Mouse (Mus musculus): ENCODE results near the gene Ddx11. TPM values are rescaled to one million over a fixed set of nuclear protein-coding genes. Genes with fewer than 3 reads are reported as not detected.
"Not testable (repeated sequence)": the region's sequence is repeated elsewhere in the genome, so short reads cannot be mapped to it uniquely, and the experiment has no call there.

Gene Ddx11
- total RNA-seq, 2 experiments from 2014 or later: 15.6 to 15.7 TPM

DNA sequence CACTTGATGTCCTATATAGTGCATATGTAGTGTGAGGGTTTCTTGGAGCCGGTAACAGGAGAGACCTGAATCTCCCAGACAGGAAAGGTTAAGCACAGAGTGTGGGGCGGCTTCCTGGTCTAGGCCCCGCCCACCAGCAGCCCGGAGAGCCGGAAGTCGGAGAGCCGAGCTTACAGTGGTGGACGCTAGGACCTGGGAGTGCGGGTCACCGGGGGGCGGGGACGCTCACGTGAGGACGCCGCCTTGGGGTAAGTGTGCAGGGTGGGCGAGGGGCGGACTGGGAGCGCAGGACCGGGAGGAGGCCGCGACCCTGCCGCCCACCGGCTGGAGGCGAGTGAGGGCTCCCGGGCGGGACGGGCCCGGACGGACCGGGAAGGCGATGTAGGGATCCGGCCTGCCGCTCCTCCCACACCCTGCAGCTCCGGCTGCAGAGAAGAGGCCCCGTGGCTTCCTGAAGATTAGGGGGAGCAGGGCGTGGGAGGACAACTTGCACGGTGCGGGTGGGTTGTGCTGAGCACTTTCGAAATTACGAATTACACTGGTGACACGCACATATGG lies 11.8 kb upstream of the Ddx11 start, which contains the start of gene Washc1:
Gene Washc1, plus strand, starts transcription at position 144 of the 558 bp plus-strand sequence.
- DNase-seq (ENCODE audit: low spot score in 2 of 2): peak; percentile 68 to 78

DNA sequence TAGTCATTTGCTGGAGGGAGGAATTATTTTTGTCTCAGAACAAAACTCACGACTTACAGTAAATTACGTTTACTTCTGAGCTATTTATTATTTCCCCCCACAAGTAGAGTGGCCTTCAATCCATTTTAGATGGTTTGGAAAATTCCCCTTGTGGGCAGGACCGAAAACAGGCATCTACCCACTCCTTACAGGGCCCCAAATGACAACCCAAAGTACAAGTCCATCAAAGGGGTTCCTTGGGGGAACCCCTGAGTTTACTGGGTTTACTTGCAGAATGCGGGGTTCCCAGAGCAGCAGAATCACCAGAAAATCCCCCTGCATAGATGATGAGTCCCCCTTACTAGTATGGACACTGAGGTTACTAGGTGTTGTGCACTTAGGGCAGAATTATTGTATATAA lies 11.2 kb upstream of the Ddx11 start:
- no peak for DNase-seq (ENCODE audit: low spot score in 2 of 2)

DNA sequence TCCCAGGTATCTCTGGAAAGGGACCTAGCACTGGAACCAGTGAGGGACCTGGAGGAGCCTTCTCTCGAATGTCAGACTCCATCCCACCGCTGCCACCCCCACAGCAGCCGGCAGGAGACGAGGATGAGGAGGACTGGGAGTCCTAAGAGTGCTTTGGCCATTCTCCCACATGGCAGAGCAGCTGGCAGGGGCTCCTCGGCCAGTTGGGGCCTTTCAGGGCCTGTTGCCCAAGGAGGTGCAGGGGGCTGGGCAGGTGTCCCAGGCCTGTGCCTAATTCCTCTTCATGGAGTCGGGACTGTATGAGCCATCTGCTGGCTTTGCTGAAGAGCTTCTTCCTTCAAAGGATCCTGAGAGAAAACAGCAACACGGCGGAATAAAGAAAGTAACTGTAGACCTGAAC lies 4.3 kb upstream of the Ddx11 start:
- DNase-seq (ENCODE audit: low spot score in 2 of 2): no peak

DNA sequence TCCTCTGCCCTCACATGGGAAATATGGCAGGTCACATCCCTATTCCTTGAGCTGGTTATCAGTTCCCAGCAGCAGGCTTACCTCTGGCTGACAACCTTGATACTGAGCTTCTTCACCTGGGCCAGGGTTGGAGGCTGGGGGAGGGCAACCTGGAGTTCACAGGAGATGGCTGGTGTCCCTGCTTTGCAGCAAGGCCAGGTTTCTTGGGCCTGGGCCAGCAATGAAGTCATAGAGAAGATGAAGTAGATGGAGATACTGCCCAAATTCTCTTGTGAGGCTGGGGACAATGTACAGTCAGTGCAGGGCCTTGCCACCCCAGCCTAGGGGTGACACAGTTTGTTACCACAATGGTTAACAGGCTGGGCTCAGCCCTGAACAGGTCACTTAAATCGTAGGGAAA lies 2.6 kb upstream of the Ddx11 start:
- DNase-seq (ENCODE audit: low spot score in 2 of 2): no peak

DNA sequence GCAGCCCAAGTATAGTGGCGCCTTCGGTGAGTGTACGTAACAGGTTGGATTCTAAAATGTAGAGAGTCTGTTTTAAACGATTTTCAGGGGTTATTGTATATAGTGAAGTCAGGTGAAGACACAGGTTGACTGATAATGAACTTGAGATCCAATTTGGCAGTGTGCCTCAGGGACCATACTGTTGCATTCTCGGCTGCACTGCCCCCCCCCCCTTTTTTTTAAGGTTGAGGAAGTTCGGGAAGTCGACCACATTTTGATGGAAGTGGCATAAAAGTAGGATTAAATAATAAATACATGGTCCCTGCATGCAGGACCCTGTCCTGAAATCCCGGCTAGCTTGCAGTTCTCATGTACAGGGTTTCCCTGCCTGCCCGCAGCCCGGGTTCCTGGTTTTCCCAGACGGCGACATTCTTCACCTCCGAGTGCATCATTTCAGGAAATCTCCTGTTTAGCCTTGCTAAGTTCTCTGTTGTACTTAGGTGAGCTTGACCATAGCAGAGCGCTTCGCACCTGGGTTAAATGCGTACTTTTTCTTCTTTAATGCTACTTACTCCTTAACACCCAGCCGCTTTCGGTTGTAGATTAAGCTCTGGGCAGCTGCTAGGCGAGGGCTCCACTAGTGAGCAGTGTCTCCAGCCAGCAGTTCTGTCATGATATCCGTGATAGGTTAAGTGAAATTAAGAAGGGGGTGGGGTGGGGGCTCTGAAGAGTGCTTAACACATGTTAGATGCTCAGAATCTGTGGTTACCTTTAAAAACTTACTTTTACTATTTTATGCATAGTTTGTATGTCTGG lies 693 bp downstream of the Ddx11 start:
- DNase-seq (ENCODE audit: low spot score in 2 of 2): no peak

DNA sequence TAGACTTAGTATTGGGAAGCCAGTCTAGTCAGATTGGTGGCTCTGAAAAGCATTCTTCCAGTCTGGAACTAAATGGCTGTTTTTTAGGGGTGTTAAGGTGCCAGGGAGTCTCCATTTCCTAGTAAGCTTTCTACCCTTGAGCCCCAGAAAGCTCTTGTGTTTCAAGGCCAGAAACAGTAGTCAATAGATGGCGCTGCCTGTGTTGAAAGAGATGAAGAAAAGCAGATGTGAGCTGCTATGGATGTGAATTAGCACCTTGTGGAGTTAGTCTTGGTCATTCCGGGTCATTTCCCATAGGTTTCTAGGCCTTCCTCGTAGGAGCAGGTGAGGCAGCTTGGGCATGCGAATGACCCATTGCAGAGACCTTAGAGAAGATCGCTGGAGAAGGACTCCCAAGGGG lies 1.9 kb downstream of the Ddx11 start:
- no peak for DNase-seq (ENCODE audit: low spot score in 2 of 2)

DNA sequence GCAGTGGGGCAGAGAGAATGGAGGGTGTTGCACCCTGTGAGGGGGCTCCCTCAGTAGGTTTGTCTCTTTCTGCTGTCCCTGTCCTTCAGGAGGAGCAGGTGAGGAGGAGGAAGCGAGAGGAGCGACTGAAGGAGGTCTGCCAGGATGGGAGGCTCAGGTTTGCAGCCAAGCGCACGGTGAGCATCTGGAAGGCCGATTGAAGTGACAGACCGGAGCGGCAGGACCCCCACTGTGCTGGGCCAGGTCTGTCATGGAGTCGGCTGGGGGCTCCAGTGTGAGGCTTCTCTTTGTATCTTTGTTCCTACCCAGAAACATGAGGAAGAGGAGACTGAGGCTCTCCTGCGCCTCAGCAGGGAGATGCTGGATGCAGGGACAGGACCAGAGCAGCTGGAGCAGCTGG lies 7.1 kb downstream of the Ddx11 start:
- DNase-seq (ENCODE audit: low spot score in 2 of 2): no peak

DNA sequence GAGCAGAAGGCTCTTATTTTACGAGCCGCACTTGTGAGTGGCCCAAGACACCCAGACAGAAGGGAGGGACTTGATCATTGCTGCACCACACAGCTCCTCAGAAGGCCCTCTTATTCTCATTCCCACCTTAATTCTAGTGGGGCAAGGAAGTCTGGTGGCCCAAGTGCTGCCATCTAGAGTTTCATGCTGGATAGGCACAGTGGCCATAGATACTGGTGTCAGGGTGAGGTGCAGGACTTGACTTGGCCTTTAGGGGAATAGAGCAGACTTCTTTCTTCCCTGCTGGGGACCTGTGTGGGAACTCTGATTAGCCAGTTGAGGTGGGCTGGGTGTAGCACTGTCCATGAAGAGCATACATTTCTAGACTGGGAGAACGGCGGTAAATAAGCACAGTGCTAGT lies 7.9 kb downstream of the Ddx11 start:
- no peak for DNase-seq (ENCODE audit: low spot score in 2 of 2)

DNA sequence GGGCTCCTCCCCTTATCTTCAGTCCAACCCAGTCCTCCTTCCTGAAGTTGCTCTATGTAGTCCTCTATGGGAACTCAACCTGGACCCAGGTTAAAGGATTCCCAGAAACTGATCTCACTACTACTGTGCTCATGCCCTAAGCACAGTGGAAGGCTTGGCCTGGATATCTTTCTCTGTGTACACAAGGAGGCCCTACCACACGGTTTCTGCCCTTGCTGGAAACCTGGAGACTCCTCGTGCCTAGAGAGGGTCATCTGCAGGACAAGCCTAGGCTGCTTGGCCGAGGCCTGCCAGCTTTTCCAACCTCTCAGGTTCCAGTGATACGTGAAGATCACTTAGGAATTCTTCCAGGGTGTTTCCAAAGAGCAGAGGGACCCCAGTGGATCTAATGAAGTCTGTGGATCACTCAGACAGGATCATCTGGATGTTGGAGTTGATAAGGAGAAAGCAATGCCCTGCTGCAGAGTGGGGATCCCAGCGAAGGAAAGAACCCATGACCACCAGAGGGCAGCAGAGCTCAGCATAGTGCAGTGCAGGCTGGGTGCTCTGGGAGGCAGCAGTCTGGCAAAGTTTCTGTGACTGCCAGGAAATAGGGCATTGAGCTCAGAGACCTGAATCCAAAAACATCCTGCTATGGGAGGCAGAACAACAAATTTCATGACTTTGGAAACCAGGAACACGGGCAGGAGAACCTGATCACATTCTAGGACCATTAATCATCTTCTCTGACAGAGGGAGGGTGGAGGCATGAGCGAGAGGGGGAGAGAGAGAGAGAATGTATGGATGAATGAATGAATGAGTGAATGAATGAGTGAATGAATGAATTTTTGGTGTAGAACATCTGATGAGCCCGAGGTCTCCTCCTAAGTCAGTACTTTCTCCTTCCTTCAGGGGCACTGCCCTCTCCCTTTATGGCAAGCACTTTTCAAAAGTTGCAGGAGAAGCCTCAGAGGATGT lies 29.7 kb downstream of the Ddx11 start:
- DNase-seq (ENCODE audit: low spot score in 2 of 2): not testable (repeated sequence)

DNA sequence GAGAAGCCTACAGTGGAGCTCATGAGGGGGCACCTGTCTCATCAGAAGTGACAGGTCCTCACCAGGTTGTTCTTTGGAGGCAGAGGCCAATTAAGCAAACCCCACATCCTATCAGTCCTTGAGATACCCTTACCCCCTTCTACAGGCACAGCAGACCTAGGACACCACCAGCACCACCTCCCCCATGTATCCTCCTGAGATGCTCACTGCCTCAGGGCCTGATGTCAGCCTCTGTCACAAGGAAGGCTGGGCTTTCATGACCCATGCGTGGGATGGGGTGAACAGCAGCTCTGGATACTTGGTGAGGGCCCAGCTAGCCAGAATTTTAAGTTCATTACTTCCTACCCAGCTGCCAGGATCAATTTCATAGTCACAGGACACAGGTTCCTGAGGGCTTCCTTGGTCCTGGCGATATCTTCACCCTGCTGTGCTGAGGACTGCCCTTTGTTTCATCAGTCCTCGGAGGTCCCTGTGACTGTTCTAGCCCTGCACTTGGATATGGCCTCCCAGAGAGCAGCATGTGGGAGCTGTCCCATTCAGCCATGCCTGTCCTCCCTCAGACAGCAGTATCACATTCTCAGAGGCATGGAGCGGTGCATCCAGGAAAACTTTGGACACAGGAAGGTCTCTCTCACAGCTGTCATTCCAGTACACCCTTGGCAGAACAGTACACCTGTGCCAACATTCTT lies 30.6 kb downstream of the Ddx11 start:
- not testable (repeated sequence) for DNase-seq (ENCODE audit: low spot score in 2 of 2)

DNA sequence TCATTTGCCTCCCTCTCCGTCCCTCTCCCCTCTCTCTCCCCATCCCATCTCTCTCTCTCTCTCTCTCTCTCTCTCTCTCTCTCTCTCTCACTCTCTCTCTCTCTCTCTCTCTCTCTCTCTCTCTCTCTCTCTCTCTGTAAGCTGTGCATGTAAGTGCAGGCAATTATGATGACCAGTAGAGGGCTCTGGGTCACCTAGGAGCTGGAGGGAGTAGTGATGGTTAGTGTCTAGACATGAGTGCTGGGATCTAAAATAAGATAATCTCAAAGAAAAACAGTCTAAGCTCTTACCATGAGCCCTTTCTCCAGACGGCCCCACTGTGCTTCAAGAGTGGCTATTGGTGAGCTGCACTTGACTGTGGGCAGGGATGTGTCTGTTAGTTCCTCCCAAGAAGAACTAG lies 31.6 kb downstream of the Ddx11 start:
- no peak for DNase-seq (ENCODE audit: low spot score in 2 of 2)

DNA sequence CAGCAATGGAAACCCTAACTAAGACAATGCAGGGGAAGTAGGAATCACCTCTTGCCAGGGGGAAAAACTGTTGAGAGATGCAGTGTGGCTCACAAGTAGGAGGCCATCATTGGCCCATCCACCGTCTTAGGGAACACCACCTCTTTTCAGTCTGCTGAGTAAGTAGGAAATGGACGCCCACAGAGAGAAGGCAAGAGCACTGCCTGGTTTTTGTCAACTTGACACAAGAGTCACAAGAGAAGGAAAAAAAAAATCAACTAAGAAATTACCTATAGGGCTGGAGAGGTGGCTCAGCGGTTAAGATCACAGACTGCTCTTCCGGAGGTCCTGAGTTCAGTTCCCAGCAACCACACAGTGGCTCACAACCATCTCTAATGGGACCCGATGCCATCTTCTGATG lies 35.0 kb downstream of the Ddx11 start:
- DNase-seq (ENCODE audit: low spot score in 2 of 2): no peak

DNA sequence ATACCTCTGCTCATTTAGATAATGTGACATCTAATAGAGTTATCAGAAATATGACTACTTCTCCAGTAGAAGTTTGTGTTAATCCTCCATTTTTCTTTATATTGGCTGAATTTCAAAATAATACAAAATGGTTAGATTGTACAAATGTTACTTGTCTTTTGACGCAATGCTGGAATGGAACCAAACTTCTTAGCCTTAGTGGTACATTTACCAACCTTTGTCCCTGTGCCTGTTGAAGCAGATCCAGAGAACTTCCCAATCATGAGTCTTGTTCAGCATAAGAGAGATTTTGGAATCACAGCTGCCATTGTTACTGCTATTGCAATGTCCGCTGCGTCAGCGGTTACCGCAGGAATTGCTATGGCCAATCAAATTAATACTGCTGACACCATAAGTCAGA lies 43.8 kb downstream of the Ddx11 start:
- not testable (repeated sequence) for DNase-seq (ENCODE audit: low spot score in 2 of 2)

DNA sequence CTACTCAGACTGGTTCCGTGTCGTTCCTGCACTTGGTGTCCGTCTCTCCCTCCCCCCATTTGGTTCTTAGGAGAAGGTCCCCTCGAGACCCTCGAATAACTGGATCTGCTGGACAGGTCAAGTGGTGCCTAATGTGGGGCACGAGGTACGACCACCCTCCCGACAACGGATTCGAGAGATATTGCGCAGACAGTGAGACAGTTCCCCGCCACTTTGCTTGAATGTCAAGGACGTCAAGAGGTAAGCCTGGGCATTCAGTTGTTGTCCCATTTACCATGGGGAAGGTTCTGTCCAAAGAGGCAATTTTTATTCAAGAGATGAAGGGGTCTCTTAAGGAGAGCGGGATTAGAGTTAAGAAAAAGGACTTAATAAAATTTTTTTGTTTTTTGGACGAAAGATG lies 47.7 kb downstream of the Ddx11 start:
- DNase-seq (ENCODE audit: low spot score in 2 of 2): not testable (repeated sequence)

DNA sequence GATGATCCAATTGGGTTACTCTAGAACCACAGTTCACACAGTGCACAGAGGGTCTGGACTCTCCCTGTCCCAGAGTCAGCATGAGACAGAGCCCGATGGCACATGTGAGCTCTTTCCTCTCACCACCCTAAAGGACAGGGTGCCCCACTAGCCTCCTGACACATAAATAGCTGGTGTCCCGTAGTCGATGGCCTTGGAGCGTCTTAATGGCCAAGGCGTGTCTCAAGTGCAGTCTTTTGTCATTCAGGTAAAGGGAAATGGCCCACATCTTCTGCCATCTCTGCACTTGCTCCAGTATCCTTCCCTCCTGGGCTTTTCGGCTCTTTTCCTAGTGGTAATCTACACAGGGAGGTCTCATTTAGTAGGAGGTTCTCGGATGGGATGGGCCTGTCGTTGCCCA lies 67.3 kb downstream of the Ddx11 start:
- DNase-seq (ENCODE audit: low spot score in 2 of 2): no peak

DNA sequence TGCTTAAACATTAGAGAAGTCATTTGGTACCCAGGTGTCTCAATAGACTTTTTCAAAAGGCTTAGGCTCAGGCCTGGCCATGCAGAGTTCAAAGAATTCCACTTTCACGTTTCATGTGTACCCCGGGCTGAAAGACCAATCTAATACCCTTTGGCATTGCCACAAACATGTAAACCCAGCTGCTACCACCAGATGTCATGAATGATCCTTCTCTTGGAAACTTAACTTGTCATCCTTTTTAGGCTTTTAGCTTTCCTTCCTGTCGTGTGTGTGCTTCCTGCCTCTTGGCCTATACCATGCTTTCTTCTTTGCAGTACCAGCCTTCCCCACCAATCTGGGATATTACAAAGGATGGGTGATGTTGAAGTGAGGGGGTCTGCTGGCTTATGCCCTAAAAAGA lies 73.7 kb downstream of the Ddx11 start:
- DNase-seq (ENCODE audit: low spot score in 2 of 2): no peak

Other genes starting within 250 kb of the Ddx11 start
- 10 to 100 TPM; 39.7 to 46.0 TPM for gene Ralbp1, start 237.7 kb upstream of the Ddx11 start, total RNA-seq (2021)
- gene Twsg1, start 172.3 kb upstream of the Ddx11 start, total RNA-seq (2021): 100 to 1,000 TPM; 114 to 117 TPM
- 10 to 100 TPM; 25.8 to 31.0 TPM for gene Ankrd12, start 46.4 kb upstream of the Ddx11 start, total RNA-seq (2021)
- 100 to 1,000 TPM; 309 to 324 TPM for gene Ndufv2, start 22.0 kb upstream of the Ddx11 start, total RNA-seq (2021)
- gene Washc1, start 12.0 kb upstream of the Ddx11 start, total RNA-seq (2021): 10 to 100 TPM; 53.4 to 54.3 TPM

Measured in adrenal gland, postnatal 4 days (tissue).